Mouse (Mus musculus): ENCODE data around the gene Apopt1.

DNA sequence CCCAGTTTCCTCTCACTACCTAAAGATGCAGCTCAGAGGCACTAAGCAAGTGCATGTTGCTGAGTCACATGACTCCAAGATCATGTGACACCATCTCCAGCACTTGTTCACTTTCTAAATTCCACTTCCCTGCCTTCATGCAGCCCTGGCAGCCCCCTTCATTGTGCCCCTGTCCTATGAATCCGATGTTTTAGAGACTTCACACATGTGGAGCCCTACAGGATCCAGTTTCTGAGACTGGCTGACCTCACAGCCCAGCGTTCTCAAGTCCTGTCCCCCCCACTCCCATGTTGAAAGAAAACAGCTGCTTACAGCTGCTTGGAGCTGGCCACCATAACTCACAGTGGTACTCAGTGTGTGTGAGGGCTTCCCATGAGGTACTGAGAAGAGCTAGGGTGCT lies 30.4 kb downstream of the Apopt1 start:
- no peak for TF ChIP-seq CTCF (IDR thresholded peaks at IDR 0.05; ENCODE audit: borderline replicate concordance, extremely low read depth, insufficient read depth, insufficient read length)
- TF ChIP-seq POLR2A (IDR thresholded peaks at IDR 0.05; ENCODE audit: borderline replicate concordance, extremely low read depth, insufficient read depth, insufficient read length, poor library complexity, severe bottlenecking): no peak

Data from brain, embryonic 14.5 days (tissue).